Mouse (Mus musculus): ENCODE measurements at regions not wholly inside any gene's neighbourhood (a gene's known extent, or its start where the extent isn't known, plus 50 kb on each side); places are given as distances from the start of the nearest gene placed in this dataset.

GRCm38 (mm10) chr1:61419839-61420238 lies 218.8 kb upstream of the Pard3b start:
- no peak for TF ChIP-seq MAFK (IDR thresholded peaks at IDR 0.05; ENCODE audit: insufficient read depth, low read depth, low read length)
- TF ChIP-seq CHD2 (IDR thresholded peaks at IDR 0.05; ENCODE audit: low read depth, low read length): no peak
- no peak for TF ChIP-seq ZNF384 (IDR thresholded peaks at IDR 0.05; ENCODE audit: low read depth, low read length)
- no peak for TF ChIP-seq HCFC1 (IDR thresholded peaks at IDR 0.05; ENCODE audit: borderline replicate concordance, insufficient read depth, low read length)
- no peak for TF ChIP-seq ZC3H11A (IDR thresholded peaks at IDR 0.05; ENCODE audit: borderline replicate concordance, low read depth, low read length)

Measured in ES-E14 (cell line).